Mouse (Mus musculus): ENCODE measurements around the gene Efcab5. TPM values are rescaled to one million over a fixed set of nuclear protein-coding genes. Genes with fewer than 3 reads are reported as not detected.
"Not testable (repeated sequence)": the region's sequence is repeated elsewhere in the genome, so short reads cannot be mapped to it uniquely, and the experiment has no call there.

The Efcab5 gene
- total RNA-seq, 2 experiments from 2014 or later, result 3.1 to 4.0 TPM

DNA sequence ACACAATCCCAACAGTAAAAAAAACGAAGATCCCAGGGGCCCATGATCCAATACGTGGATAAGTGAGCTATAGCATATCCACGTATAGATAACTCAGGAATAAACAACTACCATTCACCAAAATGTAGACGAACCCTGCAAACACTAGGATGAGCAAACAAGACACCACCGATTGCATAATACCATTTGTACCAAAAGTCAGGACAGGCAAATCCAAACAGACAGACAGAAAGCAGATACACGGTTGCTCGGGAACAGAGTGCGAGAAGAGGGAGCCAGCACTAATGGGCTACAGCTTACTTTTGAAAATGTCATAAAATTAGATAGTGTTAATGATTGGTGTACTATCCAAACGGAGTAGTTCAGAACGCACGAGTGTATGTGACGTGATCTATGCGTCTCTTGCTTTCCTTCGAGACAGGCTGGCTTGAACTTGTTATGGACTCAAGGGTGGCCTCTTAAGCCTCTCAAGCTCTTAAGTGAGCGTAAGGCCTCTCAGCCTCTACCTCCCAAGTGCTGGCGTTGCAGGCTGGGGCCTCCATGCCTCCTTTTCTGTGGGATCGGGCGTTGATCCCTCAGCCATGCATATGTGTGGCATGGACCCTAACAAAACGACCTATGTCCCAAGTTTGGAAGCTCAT lies 90.3 kb downstream of the Efcab5 start:
- no peak for DNase-seq (ENCODE audit: extremely low spot score in 1 of 2, low spot score in 1 of 2)

DNA sequence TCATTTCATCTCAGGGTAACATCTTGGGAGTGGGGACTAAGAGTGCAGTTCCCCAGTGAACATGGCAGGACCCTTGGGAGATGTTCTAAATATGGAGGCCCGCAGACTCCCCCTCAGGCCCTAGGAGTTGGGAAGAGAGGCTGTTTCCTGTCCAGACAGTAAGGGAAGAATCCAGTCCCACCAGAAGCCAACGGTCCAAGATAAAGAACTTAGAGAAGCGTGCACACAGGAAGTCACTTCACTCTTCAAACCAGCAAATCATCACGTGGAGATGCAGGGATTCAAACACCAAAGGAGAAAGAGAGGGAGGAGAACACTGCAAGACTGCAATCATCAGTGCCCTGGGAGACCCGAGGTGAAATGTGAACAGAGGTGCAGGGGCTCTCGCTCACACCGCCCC lies 91.8 kb downstream of the Efcab5 start:
- DNase-seq (ENCODE audit: extremely low spot score in 1 of 2, low spot score in 1 of 2), result no peak

DNA sequence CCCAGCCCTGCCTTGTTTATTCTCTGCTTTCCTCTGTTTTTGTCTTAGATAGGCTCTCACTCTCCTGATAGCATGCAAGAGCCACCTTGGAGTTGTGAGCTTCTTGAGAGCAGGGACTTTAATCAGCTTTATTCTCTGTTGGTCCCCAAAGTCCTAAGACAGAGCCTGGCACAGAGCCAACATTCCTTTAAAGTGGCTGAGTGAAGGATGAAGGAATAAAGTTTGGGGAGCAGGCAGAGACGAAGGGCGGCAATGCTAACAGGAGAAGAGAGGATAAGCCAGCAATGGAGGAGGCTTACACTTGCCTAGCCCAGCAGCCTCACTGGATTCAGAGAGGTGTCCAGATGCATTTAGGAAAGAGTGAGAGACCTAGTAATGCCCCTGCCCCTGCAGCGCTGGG lies 92.2 kb downstream of the Efcab5 start:
- DNase-seq (ENCODE audit: extremely low spot score in 1 of 2, low spot score in 1 of 2), result no peak

DNA sequence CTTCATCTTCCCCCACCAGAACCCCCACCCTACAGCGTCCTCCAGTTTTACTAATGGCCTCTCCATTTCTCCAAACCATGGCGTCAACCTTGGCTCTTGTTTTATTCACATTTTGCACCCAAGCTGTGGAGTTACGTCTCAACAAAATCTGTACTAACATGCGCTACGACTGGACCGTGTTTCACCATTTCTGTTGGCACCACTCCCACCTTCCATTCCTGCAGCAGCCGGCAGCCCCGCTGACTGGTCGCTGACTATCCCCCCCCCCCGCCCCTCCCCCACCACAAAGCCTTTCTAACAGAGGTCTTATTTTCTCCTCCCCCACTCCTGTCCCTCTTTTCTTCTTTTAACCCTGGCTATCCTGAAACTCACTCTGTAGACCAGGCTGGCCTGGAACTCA lies 93.6 kb downstream of the Efcab5 start:
- DNase-seq (ENCODE audit: extremely low spot score in 1 of 2, low spot score in 1 of 2), result no peak

DNA sequence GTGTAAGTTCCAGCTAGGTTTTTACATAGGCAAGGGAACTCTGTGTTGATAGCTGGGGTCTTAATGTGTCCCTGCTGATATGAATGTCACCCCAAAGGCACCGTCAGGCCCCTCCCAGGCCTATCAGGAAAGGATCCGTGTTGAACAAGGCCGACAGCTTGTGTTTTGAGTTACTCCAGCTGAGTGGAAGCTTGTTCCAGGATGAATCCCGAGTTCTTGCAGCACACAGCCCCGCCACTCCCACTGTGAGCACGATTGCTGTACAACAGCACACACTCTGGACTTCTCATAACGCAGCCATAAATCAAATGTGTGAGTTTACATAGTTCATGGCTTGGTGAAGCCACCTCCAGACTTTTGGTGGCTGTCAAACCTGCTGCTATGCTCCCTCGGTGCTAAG lies 94.6 kb downstream of the Efcab5 start:
- peak in 1 of 2 experiments; percentile 13 for DNase-seq (ENCODE audit: extremely low spot score in 1 of 2, low spot score in 1 of 2)

DNA sequence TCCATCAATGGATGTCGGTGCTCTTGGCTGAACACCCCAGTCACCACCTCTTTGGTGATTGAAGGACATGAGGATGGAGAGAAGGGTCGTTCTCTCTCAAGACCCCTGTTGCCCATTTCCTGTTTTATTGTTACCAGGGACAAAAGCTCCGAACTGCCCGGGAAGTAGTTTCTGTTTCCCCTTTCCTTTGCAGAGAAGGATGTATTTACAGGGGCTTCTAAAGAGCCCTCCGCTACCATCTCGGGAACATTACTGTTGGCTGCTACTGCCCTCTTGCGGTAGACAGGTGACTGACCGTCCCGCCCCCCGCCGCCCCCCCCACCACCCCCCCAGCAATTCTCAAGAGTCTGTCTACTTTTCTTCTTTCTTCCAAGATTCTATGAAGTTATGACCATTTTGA lies 95.6 kb downstream of the Efcab5 start:
- DNase-seq (ENCODE audit: extremely low spot score in 1 of 2, low spot score in 1 of 2), result peak in 1 of 2 experiments; percentile 46

DNA sequence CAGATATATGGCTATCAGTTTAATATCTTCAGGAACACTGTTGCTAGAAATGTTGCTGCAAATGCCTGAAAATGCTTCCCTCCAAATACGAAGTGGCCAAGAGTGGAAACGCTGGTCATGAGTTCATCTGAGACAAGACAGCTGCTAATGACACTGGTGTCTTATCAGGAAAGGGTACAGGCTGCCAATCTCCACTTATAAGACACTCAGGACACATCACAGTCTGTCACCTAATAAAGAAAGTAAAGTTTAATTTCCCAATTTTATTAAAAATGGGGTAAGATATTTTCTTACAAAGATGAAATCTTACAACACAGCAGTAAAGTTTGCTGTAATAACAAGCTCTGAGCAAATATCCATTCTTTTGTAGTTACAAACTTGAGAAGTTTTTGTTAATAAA lies 99.6 kb downstream of the Efcab5 start:
- DNase-seq (ENCODE audit: extremely low spot score in 1 of 2, low spot score in 1 of 2), result no peak

DNA sequence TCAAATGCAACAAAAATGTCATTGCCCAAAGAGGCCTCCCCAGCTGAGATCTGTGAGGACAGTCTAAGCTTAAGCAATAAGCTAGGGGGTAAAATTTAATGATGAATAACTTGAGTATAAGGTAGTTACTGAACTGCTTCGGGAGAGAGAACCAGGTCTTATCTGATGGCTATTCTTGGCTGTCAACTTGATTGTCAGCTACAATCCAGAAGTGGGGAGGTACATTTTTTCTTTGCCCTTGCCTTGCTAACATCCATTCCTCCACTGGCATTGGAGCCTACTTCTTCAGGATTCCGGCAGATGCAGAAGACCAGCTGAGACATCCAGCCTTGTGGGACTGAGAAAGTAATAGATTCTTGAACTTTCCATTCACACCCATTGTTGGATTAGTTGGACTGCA lies 101.8 kb downstream of the Efcab5 start:
- DNase-seq (ENCODE audit: extremely low spot score in 1 of 2, low spot score in 1 of 2), result no peak

DNA sequence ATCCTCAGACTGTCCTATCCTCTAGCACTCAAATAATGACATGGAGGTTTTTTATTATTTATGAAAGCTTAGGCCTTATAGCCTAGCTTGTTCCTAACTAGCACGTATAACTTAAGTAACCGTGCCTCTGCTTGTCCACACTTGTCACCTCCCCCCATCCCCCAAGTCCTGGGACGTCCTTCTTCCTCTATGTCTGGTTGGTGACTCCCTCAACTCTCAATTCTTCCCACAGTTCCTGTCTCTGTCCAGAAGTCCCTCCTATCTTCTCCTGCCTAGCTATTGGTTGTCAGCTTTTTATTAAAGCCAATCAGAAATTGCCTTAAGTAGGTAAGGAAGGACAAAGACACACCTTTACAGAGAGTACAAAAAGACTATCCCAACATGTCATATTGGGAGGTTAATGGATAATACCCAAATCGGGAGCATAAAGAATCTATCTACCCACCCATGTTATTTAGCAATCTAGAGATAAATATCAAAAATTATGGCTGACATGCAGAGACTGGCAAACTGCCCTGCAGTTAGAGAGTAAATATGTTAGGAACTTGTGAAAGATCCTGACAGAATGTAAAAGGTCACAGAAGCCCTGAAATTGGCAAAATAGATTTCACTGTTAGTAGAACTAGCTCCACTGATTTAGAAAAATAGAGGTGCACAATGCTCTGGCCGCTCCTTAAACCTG lies 104.6 kb downstream of the Efcab5 start:
- no peak for DNase-seq (ENCODE audit: extremely low spot score in 1 of 2, low spot score in 1 of 2)

DNA sequence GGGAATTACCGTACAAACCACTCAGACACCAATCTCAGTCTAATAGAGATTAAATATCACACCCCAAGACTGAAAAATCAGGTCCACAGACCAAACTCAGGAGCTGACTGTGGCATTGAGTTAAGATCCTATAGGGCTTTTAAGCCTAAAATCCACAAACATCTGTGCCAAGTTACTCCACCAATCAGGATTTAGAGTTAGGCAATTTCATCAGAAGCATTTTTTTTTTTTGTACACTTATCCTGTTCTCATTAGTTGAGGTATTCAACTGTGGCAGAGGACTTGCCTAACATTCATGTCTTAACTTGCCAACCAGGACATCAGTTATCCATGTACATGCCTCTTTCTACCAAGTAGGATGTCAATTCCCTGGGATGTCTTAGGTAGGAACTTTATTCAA lies 109.4 kb downstream of the Efcab5 start:
- no peak for DNase-seq (ENCODE audit: extremely low spot score in 1 of 2, low spot score in 1 of 2)

DNA sequence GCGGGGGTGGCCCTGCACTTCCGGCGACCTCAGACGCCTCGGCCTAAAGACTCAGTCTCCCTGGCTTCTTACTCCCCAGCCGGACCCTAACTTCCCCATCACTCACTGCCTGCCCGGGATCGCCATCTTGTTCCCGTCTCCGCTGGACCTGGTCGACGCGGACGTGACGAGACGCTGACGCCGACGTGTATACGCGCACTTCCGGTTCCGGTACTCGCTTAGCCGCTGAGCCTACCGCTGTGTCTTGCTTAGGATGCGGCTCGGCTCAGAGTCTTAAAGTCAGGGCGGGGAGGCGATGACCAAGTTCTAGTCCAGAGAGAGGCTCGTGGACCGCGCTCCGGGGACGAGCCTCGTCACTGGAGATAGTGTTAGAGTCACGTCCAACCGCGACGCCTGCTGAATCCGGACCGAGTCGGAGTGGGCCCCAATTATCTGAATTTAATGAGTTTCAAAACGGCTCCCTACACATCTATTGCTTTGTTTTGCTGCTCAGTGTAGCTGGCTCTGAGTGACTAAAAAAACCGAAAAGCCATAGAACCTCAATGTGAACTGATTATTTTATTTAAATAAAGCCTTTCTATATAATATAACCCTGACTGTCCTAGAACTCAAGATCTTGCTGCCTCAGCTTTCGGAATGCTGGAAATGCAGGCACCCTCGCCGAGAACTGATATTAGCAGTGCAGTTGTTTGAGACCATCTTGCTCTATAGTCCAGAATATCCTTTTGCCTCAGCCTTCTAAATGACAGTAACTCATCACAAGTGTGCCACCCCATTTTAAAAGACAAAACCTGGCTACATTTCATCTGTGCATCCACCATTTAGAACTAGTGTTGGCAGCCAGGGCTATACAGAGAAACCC lies 110.3 kb downstream of the Efcab5 start, which contains the start of gene Nsrp1:
Gene Nsrp1 (minus strand): TSS at position 163 of the 862 bp plus-strand sequence.
- peak; percentile 81 to 88 for DNase-seq (ENCODE audit: extremely low spot score in 1 of 2, low spot score in 1 of 2)

DNA sequence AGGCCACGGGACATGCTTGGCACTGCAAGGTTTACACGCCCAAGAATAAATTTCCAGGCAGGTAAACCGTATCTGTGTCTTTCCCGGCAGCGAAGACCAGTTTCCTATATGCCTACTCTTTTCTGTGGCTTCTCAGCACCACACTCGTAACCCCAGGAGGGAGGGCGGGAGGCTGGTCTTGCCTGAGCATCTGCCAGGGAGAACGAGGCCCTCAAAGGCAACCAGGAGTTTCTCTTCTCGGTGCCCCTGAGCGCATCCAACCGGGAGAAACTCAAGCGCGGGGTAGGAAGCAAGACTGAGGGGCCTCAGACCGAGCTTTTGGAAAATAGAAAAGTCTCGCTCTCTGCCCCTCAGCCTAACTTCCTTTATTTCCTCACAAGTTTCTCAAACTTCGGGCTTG lies 111.0 kb downstream of the Efcab5 start:
- DNase-seq (ENCODE audit: extremely low spot score in 1 of 2, low spot score in 1 of 2), result peak in 1 of 2 experiments; percentile 11

DNA sequence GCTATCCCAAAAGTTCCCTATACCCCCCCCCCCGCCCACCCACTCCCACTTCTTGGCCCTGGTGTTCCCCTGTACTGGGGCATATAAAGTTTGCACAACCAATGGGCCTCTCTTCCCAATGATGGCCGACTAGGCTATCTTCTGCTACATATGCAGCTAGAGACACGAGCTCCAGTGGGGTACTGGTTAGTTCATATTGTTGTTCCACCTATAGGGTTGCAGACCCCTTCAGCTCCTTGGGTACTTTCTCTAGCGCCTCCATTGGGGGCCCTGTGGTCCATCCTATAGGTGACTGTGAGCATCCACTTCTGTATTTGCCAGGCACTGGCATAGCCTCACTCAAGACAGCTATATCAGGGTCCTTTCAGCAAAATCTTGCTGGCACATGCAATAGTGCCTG lies 111.4 kb downstream of the Efcab5 start:
- DNase-seq (ENCODE audit: extremely low spot score in 1 of 2, low spot score in 1 of 2), result not testable (repeated sequence)

DNA sequence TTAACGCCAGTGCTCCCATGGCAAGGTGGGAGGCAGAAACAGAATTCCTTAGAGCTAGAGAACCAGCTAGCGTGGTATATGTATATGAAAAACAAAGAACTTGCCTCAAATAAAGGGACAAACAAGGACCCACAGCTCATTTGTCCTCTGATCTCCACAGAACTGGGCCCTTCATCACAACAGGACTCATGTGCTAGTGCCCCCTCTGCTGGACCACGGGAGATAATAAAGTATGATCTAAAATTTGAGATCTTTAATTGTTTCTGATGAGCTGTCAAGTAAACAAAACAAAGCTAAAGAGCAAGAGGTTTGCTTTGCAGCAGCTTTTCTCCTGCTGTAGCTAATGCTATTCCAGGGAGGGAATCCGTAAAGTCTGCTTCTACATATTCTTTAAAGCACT lies 118.0 kb downstream of the Efcab5 start:
- peak in 1 of 2 experiments; percentile 24 for DNase-seq (ENCODE audit: extremely low spot score in 1 of 2, low spot score in 1 of 2)

DNA sequence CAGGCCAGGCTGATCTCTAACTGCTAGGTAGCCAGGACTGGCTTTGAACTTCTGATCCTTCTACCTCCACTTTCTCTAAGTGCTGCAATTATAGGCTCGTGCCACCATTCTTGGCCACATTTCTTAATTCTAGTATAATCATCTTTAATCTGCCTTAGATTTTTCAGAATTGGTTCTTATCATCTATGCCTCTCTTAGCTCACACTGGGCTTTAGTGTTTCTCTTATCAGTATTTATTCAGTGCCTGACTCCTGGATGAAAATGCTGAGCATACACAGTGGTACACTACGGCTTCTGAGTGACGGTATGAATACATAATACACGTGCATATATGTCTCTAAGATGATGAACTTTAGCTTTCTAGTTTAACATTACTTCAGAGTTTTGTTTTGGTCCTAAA lies 119.9 kb downstream of the Efcab5 start:
- no peak for DNase-seq (ENCODE audit: extremely low spot score in 1 of 2, low spot score in 1 of 2)

DNA sequence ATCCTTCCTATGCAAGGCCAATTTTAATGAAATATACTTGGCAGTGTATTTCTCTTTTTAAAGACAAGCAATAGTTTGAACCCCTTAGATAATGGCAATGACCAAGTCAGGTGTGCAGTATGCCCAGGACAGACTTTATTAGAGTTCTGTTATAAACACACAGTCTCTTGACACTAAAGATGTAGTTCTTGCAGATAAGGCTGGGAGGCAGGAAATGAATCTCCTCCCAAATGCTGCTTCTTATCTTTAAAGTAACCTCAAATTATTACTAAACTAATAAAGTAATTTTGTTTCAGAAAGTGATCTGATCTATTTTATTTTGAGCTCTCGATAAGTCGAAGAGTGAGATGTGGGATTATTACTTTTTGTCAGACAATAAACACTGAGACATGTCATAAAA lies 125.4 kb downstream of the Efcab5 start:
- DNase-seq (ENCODE audit: extremely low spot score in 1 of 2, low spot score in 1 of 2), result no peak

DNA sequence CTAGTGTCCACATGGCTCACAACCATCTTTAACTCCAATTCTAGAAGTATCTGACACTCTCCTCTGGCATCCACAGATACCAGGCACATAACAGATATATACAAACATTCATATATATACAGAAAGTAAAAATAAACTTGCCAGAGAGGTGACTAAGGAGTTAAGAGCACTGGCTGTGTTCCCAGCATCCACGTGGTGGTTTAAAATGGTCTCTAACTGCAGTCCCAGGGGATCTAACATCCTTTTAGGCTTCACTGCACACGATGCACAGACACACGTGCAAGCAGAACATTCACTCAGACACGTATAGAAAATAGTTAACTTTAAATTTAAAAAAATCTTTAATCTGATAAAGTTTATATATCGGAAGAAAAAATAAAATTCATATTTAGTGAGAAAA lies 126.8 kb downstream of the Efcab5 start:
- no peak for DNase-seq (ENCODE audit: extremely low spot score in 1 of 2, low spot score in 1 of 2)

DNA sequence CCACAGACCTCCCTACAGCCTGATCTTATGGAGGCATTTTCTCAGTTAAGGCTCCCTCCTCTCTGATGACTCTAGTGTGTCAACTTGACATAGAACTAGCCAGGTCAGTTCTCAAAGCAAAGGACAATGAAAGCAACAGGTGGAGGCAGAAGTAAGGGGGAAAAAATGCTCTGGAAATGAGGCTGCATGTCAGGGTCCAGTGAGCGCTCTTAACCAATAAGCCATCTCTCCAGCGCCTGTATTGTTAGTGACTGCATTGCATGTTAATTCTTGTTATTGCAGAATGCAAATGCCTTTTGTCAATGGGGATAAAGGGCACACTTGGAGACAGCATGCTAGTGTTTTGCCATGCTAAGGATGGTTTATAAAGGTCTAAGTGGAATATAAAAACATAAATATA lies 146.0 kb downstream of the Efcab5 start:
- DNase-seq (ENCODE audit: extremely low spot score in 1 of 2, low spot score in 1 of 2), result no peak

DNA sequence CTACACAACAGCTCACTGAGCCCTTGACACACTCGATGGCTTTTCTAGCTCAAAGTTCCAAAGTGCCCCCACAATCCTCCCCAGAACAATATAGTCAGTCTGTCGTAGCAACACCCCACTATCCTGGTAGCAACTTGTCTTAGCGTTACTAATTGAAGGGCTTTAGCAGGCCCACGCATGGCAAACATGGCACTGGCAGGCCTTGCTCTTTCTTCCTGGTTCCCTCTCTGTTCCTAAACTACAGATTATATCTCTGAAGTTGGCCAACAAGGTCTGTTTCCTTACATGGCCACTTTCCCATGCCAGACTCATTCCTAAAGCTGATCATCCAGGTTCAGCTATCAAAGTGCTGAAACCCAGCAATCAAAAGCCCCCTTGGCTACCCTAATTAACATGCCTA lies 146.9 kb downstream of the Efcab5 start:
- DNase-seq (ENCODE audit: extremely low spot score in 1 of 2, low spot score in 1 of 2), result no peak

Measured in layer of hippocampus, postnatal 25 days (tissue).